ENCODE assay signal across 8 mouse cellular contexts in genomic region chr16:16359101-16359482, GRCm38 (mm10). TPM values are rescaled to one million over a fixed set of nuclear protein-coding genes. Genes with fewer than 3 reads are reported as not detected.
DNase-seq lines count a peak whose midpoint lies in the region; ATAC-seq and TF ChIP-seq lines count a peak whose summit lies in the region.
"Not testable (repeated sequence)": the region's sequence is repeated elsewhere in the genome, so short reads cannot be mapped to it uniquely, and the experiment has no call there.

No protein-coding gene starts in this region.

- dilution Hi-C loops in CH12.LX (cut with MboI; ENCODE audit: extremely low pct_ligation_motif_present, extremely low pct_unique_long_range_greater_than_20kb, low sequenced_read_pairs): not testable (repeated sequence)

- H3K4me3 ChIP-seq in CH12.LX (replicated peaks in 1 of 3; ENCODE audit: low read depth in 2 of 3, low read length in 2 of 3, poor library complexity in 1 of 3): peak overlapping the region; percentile 56 to 98 (median 80)
- peak overlapping the region; percentile 96 for H3K4me3 ChIP-seq in embryonic facial prominence, embryonic 13.5 days
- H3K4me3 ChIP-seq in gastrocnemius, adult 2 months: peak overlapping the region; percentile 76
- peak overlapping the region; percentile 75 for H3K4me3 ChIP-seq in hindbrain, embryonic 12.5 days
- peak overlapping the region; percentile 85 for H3K4me3 ChIP-seq in kidney, postnatal 0 days (replicated peaks; ENCODE audit: low read depth, low read length)
- H3K4me3 ChIP-seq in liver, embryonic 13.5 days (replicated peaks): peak overlapping the region; percentile 90
- H3K4me3 ChIP-seq in midbrain, embryonic 12.5 days: peak overlapping the region; percentile 81
- H3K4me3 ChIP-seq in olfactory bulb, adult 2 months (ENCODE audit: insufficient read depth, low read depth, low read length): peak overlapping the region; percentile 97

- H3K27me3 ChIP-seq in CH12.LX (replicated peaks); embryonic facial prominence, embryonic 13.5 days; hindbrain, embryonic 12.5 days; kidney, postnatal 0 days (ENCODE audit: insufficient read depth, low read length); liver, embryonic 13.5 days; midbrain, embryonic 12.5 days: not testable (repeated sequence)

- H3K9me3 ChIP-seq in CH12.LX (replicated peaks; ENCODE audit: low read length); embryonic facial prominence, embryonic 13.5 days; hindbrain, embryonic 12.5 days (replicated peaks); kidney, postnatal 0 days (replicated peaks; ENCODE audit: low read length); liver, embryonic 13.5 days (replicated peaks); midbrain, embryonic 12.5 days: not testable (repeated sequence)

- H3K9ac ChIP-seq in CH12.LX (ENCODE audit: insufficient read depth, low read depth): peak overlapping the region; percentile 59
- H3K9ac ChIP-seq in embryonic facial prominence, embryonic 13.5 days: peak overlapping the region; percentile 96
- H3K9ac ChIP-seq in hindbrain, embryonic 12.5 days; kidney, postnatal 0 days (ENCODE audit: low read depth, low read length): not testable (repeated sequence)
- H3K9ac ChIP-seq in liver, embryonic 13.5 days: peak overlapping the region; percentile 92; the same call in 1 of the 2 replicates
- H3K9ac ChIP-seq in midbrain, embryonic 12.5 days (replicated peaks): peak overlapping the region; percentile 87; the same call in 1 of the 2 replicates

- DNase-seq in CH12.LX (ENCODE audit: extremely low read depth); gastrocnemius, adult 2 months; kidney, postnatal 0 days (ENCODE audit: low spot score); liver, embryonic 13.5 days: not testable (repeated sequence)

- TF ChIP-seq CTCF in CH12.LX (conservative IDR thresholded peaks at IDR 0.05 in 1 of 2, IDR thresholded peaks at IDR 0.05 in 1 of 2; ENCODE audit: low read depth in 2 of 2, low read length in 2 of 2); gastrocnemius, adult 2 months (IDR thresholded peaks at IDR 0.05); kidney, postnatal 0 days (IDR thresholded peaks at IDR 0.05; ENCODE audit: low read depth); olfactory bulb, adult 2 months (IDR thresholded peaks at IDR 0.05; ENCODE audit: insufficient read depth, low read depth, low read length): not testable (repeated sequence)

- H3K4me1 ChIP-seq in CH12.LX (ENCODE audit: control insufficient read depth in 1 of 2, insufficient read depth in 2 of 2): peaks cover 0 to 26% of the 10 kb centered on the region in 2 experiments; a peak in 2 of 4 replicates
- H3K4me1 ChIP-seq in embryonic facial prominence, embryonic 13.5 days; hindbrain, embryonic 12.5 days; kidney, postnatal 0 days (replicated peaks; ENCODE audit: insufficient read depth, low read length); midbrain, embryonic 12.5 days; olfactory bulb, adult 2 months (ENCODE audit: control insufficient read depth, insufficient read depth, low read length): not testable (repeated sequence)
- peaks cover 18% of the 10 kb centered on the region for H3K4me1 ChIP-seq in liver, embryonic 13.5 days (replicated peaks)

- ATAC-seq in embryonic facial prominence, embryonic 13.5 days (ENCODE audit: insufficient number of reproducible peaks, insufficient read depth, low FRiP score, low TSS enrichment, low read depth); hindbrain, embryonic 12.5 days (ENCODE audit: low FRiP score); midbrain, embryonic 12.5 days (ENCODE audit: low FRiP score, low read depth): not testable (repeated sequence)
- peak; percentile 51; the same call in 1 of the 2 replicates for ATAC-seq in kidney, postnatal 0 days (replicated peaks; ENCODE audit: low FRiP score, low read depth)
- ATAC-seq in liver, embryonic 13.5 days (ENCODE audit: low read depth): peak; percentile 11; the same call in 1 of the 2 replicates

- not testable (repeated sequence) for H3K27ac ChIP-seq in CH12.LX (ENCODE audit: insufficient read depth, low read depth); embryonic facial prominence, embryonic 13.5 days; hindbrain, embryonic 12.5 days; kidney, postnatal 0 days; liver, embryonic 13.5 days; olfactory bulb, adult 2 months (ENCODE audit: insufficient read depth, low read depth, low read length)
- peak overlapping the region; percentile 91 for H3K27ac ChIP-seq in gastrocnemius, adult 2 months
- peak overlapping the region; percentile 89 for H3K27ac ChIP-seq in midbrain, embryonic 12.5 days (replicated peaks)

- in situ Hi-C loops in CH12.LX (cut with MboI; ENCODE audit: low pct_ligation_motif_present, low pct_unique_long_range_greater_than_20kb, low sequenced_read_pairs): not testable (repeated sequence)

- 57% methylated on average over 9 of the region's 9 CpGs for WGBS in embryonic facial prominence, embryonic 13.5 days
- WGBS in hindbrain, embryonic 12.5 days: 57% methylated on average over 9 of the region's 9 CpGs
- 56% methylated on average over 9 of the region's 9 CpGs for WGBS in kidney, postnatal 0 days
- 44% methylated on average over 9 of the region's 9 CpGs for WGBS in liver, embryonic 13.5 days (ENCODE audit: insufficient replicate concordance)
- 58% methylated on average over 9 of the region's 9 CpGs for WGBS in midbrain, embryonic 12.5 days
- WGBS in olfactory bulb, adult 2 months: 53% methylated on average over 9 of the region's 9 CpGs

- H3K36me3 ChIP-seq in CH12.LX (replicated peaks in 1 of 2; ENCODE audit: control insufficient read depth in 1 of 2, insufficient read depth in 1 of 2, low read length in 1 of 2); embryonic facial prominence, embryonic 13.5 days; hindbrain, embryonic 12.5 days; kidney, postnatal 0 days (ENCODE audit: insufficient read depth, low read length); liver, embryonic 13.5 days; midbrain, embryonic 12.5 days: not testable (repeated sequence)

- intact Hi-C loops in gastrocnemius, adult 2 months (cut with DNase I): loop anchor here (5.0 to 10.0 kb wide), 2 partner anchors 52 to 226 kb away; no protein-coding TSS in a partner anchor

- TF ChIP-seq POLR2A in CH12.LX (IDR thresholded peaks at IDR 0.05; ENCODE audit: low read depth, low read length); olfactory bulb, adult 2 months (IDR thresholded peaks at IDR 0.05; ENCODE audit: insufficient read depth, low read depth, low read length): not testable (repeated sequence)

- not testable (repeated sequence) for TF ChIP-seq RAD21 in CH12.LX (IDR thresholded peaks at IDR 0.05; ENCODE audit: low read depth, low read length)

- peaks cover 23% of the 10 kb centered on the region for H3K79me2 ChIP-seq in CH12.LX (replicated peaks; ENCODE audit: control insufficient read depth, extremely low read depth, insufficient read depth, poor library complexity, severe bottlenecking)

- TF ChIP-seq EP300 in CH12.LX (IDR thresholded peaks at IDR 0.05; ENCODE audit: low read length): not testable (repeated sequence)

- H3K4me2 ChIP-seq in CH12.LX (ENCODE audit: insufficient read depth, low read depth, poor library complexity, severe bottlenecking): peak overlapping the region; percentile 47
- peak overlapping the region; percentile 67 for H3K4me2 ChIP-seq in embryonic facial prominence, embryonic 13.5 days
- H3K4me2 ChIP-seq in hindbrain, embryonic 12.5 days (replicated peaks): peak overlapping the region; percentile 66
- peak overlapping the region; percentile 64 for H3K4me2 ChIP-seq in kidney, postnatal 0 days (ENCODE audit: low read length)
- peak overlapping the region; percentile 84 for H3K4me2 ChIP-seq in liver, embryonic 13.5 days
- H3K4me2 ChIP-seq in midbrain, embryonic 12.5 days (replicated peaks): peak overlapping the region; percentile 61

RNA-seq across cellular contexts. Expression of gene Dnm1l, which starts 0.3 kb away (rescaled TPM):
- 55.8 and 59.1 TPM in 2 replicates for total RNA-seq in CH12.LX (2012; rRNA removed)
- total RNA-seq in CH12.LX (2014; rRNA removed): 91.7 and 101 TPM in 2 replicates
- polyA plus RNA-seq in CH12.LX (2012; ENCODE audit: insufficient read length, low read depth): 82.9 and 83.1 TPM in 2 replicates
- polyA plus RNA-seq in embryonic facial prominence, embryonic 13.5 days (2015; fragmentation: Nextera tagmentation; extraction: Ambion mirVana): 62.0 and 67.1 TPM in 2 replicates
- total RNA-seq in gastrocnemius, adult 2 months (2021): 10 to 100 TPM; 52.0 to 75.0 TPM
- 82.7 and 84.3 TPM in 2 replicates for polyA plus RNA-seq in hindbrain, embryonic 12.5 days (2016; fragmentation: Nextera tagmentation; extraction: Ambion mirVana)
- 42.6 and 50.8 TPM in 2 replicates for polyA plus RNA-seq in kidney, postnatal 0 days (2015; fragmentation: Nextera tagmentation; extraction: Ambion mirVana)
- polyA plus RNA-seq in liver, embryonic 13.5 days (2015; fragmentation: Nextera tagmentation; extraction: Ambion mirVana): 27.3 and 30.9 TPM in 2 replicates
- polyA plus RNA-seq in midbrain, embryonic 12.5 days (2016; fragmentation: Nextera tagmentation; extraction: Ambion mirVana): 74.1 and 85.7 TPM in 2 replicates
- 157 and 290 TPM in 2 replicates for polyA plus RNA-seq in olfactory bulb, adult 2 months (2012; ENCODE audit: insufficient read depth, insufficient read length, low replicate concordance, missing spikeins)

RNA-seq across cellular contexts. Expression of gene Yars2, which starts 56.3 kb away (rescaled TPM):
- 40.9 and 61.2 TPM in 2 replicates for total RNA-seq in CH12.LX (2012; rRNA removed)
- 112 and 122 TPM in 2 replicates for total RNA-seq in CH12.LX (2014; rRNA removed)
- polyA plus RNA-seq in CH12.LX (2012; ENCODE audit: insufficient read length, low read depth): 56.0 TPM in 2 replicates
- 37.8 and 39.5 TPM in 2 replicates for polyA plus RNA-seq in embryonic facial prominence, embryonic 13.5 days (2015; fragmentation: Nextera tagmentation; extraction: Ambion mirVana)
- 10 to 100 TPM; 18.1 to 21.8 TPM for total RNA-seq in gastrocnemius, adult 2 months (2021)
- polyA plus RNA-seq in hindbrain, embryonic 12.5 days (2016; fragmentation: Nextera tagmentation; extraction: Ambion mirVana): 38.6 and 41.5 TPM in 2 replicates
- 37.0 and 40.2 TPM in 2 replicates for polyA plus RNA-seq in kidney, postnatal 0 days (2015; fragmentation: Nextera tagmentation; extraction: Ambion mirVana)
- 38.7 and 43.4 TPM in 2 replicates for polyA plus RNA-seq in liver, embryonic 13.5 days (2015; fragmentation: Nextera tagmentation; extraction: Ambion mirVana)
- polyA plus RNA-seq in midbrain, embryonic 12.5 days (2016; fragmentation: Nextera tagmentation; extraction: Ambion mirVana): 41.7 and 44.1 TPM in 2 replicates
- not detected in 2 replicates for polyA plus RNA-seq in olfactory bulb, adult 2 months (2012; ENCODE audit: insufficient read depth, insufficient read length, low replicate concordance, missing spikeins)

Comparison
In these comparisons a context has a peak if more than half of its experiments do, and no peak if none do; other contexts are left out.
1. RNA of gene Yars2, which starts 56.3 kb away (polyA plus RNA-seq): 56.0 TPM in CH12.LX, 41.7 to 44.1 TPM in midbrain, embryonic 12.5 days, 37.0 to 40.2 TPM in kidney, postnatal 0 days, 37.8 to 39.5 TPM in embryonic facial prominence, embryonic 13.5 days, 38.7 to 43.4 TPM in liver, embryonic 13.5 days and 38.6 to 41.5 TPM in hindbrain, embryonic 12.5 days; not detected in olfactory bulb, adult 2 months; every median in the first group is over 10 times any median in the second.
2. Peak in every context shown above with its lines, with median percentiles within 50 percentile points of each other: H3K4me2 ChIP-seq and H3K4me3 ChIP-seq.